Mouse (Mus musculus): ENCODE results near the gene Ear10.
"Not testable (repeated sequence)": the region's sequence is repeated elsewhere in the genome, so short reads cannot be mapped to it uniquely, and the experiment has no call there.

GRCm38 (mm10) chr14:43874862-43875261 is 48.5 kb downstream of the Ear10 start:
- not testable (repeated sequence) for TF ChIP-seq CTCF (IDR thresholded peaks at IDR 0.05; ENCODE audit: borderline replicate concordance, insufficient read depth, low read length); POLR2A (IDR thresholded peaks at IDR 0.05; ENCODE audit: low read depth, low read length)
